Mouse (Mus musculus) limb, embryonic 10.5 days (tissue): ENCODE measurements around the gene Trappc6a. TPM values are rescaled to one million over a fixed set of nuclear protein-coding genes. Genes with fewer than 3 reads are reported as not detected.

Source experiments
- DNase-seq: peaks from one replicate; pipeline ENCODE4 v3.0.0-alpha.2; 2017; ENCODE audit warnings: low spot score
- H3K27ac ChIP-seq: fragments of 300-500 bp; sonication (generic); 2 replicates; pipeline ENCODE4 v1.5.1; 2016; ENCODE audit warnings: mild to moderate bottlenecking
- H3K27me3 ChIP-seq: fragments of 300-500 bp; sonication (generic); 2 replicates; pipeline ENCODE4 v1.6.1; 2016; ENCODE audit warnings: low read depth, mild to moderate bottlenecking; ENCODE audit not compliant: poor library complexity, severe bottlenecking
- H3K36me3 ChIP-seq: fragments of 300-500 bp; sonication (generic); 2 replicates; pipeline ENCODE4 v1.6.1; 2016; ENCODE audit warnings: mild to moderate bottlenecking, moderate library complexity
- H3K4me1 ChIP-seq: fragments of 300-500 bp; sonication (generic); 2 replicates; pipeline ENCODE4 v1.6.1; 2016
- H3K4me3 ChIP-seq: fragments of 300-500 bp; sonication (generic); 2 replicates; pipeline ENCODE4 v1.5.1; 2016; ENCODE audit warnings: mild to moderate bottlenecking, moderate library complexity
- H3K9me3 ChIP-seq: fragments of 300-500 bp; sonication (generic); replicated peaks from 2 replicates; pipeline ENCODE4 v1.6.1; 2016; ENCODE audit warnings: mild to moderate bottlenecking
- WGBS: fragments of 180-500 bp; shearing (Covaris S2); methylation state at CpG from one replicate; pipeline ENCODE4 v1.1.7; 2016; 5-methylcytosine and 5-hydroxymethylcytosine counted together
- polyA plus RNA-seq: library from polyadenylated mRNA; unstranded; fragments of >200 nt; fragmentation: Nextera tagmentation; extraction: Ambion mirVana; gene quantifications from 2 replicates; pipeline ENCODE4 v1.2.1, GENCODE M21; 2016

Gene Trappc6a
- polyA plus RNA-seq, 1 experiment from 2014 or later = 90.5 TPM

DNA sequence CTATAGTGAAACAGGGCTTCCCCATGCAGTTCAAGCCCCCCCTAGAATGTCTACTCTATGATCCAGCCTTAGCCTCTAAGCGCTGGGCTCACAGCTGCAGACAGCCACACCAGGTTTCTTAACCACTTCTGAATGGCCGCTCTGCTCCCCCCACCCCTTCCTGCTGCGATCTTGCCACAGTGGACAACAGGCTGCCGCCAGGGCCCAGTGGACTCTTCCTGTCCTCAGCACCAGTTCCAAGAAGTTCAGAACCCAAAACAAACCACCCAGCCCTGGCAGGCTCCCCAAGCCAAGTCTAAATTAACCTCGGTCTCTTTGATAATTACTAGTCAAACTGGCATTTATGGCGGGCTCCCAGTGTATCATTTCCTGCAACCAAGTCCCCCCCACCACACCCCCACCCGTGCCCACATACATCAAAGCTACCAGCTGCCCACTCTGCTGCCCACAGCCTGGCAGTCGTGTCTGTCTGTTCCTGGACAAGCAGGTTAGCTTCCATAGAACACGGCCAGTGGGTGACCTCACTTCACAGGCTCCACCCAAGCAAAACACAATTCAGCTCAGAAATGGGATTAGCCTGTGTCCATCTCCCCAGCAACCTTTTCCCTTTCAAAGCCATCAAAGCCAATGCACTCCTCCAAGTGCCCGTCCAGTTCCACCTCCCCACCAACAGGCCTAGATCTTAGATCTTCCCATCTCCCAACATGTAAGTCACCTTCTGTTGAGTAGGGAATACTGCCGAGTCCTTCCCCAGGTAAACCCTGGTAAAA lies 52.5 kb downstream of the Trappc6a start:
- Histone ChIP-seq H3K9me3 (no peaks in the 10 kb centered on the region; the same call in 1 of the 2 replicates), H3K4me3 (peak overlapping the region; percentile 84), H3K27me3 (no peaks in the 10 kb centered on the region), H3K27ac (peak overlapping the region; percentile 96; the same call in 1 of the 2 replicates), H3K4me1 (peaks cover 40% of the 10 kb centered on the region), H3K36me3 (peaks cover 52% of the 10 kb centered on the region)
- no peak for DNase-seq
- WGBS = 29% methylated on average over 11 of the region's 11 CpGs

DNA sequence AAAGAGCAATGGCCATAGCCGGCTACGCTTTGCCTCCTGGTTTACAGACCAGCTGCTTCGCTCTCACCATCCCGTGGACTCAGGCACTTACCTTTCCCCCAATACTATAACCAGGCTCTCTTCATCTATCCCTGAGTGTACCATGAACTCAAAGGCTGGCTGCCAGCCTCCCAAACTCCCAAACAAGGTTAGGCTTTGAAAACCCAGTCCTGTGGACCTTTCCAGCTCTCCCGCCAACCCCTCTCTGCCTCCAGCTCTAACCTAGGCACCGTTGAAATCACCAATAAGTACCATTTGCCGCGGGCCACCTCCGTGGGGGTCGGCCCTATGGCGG lies 53.2 kb downstream of the Trappc6a start:
- DNase-seq = no peak
- peak overlapping the region; percentile 96 for H3K27ac ChIP-seq
- no peaks in the 10 kb centered on the region for H3K27me3 ChIP-seq
- H3K36me3 ChIP-seq = peaks cover 51% of the 10 kb centered on the region
- 1% methylated on average over 11 of the region's 11 CpGs for WGBS
- peak overlapping the region; percentile 84 for H3K4me3 ChIP-seq
- H3K9me3 ChIP-seq = no peaks in the 10 kb centered on the region; the same call in 1 of the 2 replicates
- H3K4me1 ChIP-seq = peaks cover 40% of the 10 kb centered on the region

DNA sequence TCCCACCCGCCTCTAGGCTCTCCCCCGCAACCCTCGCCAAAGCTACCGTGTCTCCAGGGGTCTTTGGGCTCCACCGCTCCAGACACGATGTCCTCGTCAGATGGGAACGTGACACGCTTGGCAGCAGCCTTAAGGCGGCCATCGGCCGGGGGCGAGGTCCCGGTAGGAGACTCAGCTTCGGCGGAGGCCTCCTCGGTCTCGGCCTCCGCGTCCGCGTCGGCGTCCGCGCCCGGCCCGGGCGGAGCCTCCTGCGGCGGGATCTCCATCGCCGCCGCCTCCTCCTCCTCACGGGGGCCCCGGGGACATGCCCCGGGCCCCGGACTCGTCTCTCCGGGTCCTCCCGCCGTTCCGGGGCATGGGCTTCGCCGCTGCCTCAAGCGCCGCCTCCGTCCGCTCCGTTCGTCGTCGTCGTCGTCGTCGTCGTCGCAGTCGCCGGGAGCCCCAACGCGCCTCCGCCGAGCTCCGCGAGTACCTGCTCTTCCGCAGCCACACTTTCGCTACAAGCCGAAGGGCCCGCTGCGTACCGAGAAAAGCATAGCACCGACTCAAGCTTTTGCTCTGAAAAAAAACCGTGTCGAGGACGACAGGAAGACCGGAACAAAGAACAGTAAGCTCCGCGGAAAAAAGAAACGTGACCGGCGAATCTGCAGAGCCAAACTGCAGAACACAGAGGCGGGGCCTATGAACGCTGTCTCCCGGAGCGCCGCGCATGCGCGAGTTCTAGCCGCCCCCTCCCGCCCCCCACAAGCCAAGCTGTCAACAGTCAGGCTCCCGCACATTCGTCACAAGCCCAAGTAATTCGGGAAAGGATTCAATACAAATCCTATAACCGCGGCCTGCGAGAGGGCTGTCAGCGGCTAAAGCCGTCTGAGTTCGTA lies 53.8 kb downstream of the Trappc6a start:
- Histone ChIP-seq H3K9me3 (no peaks in the 10 kb centered on the region; the same call in 1 of the 2 replicates), H3K4me1 (peaks cover 40% of the 10 kb centered on the region), H3K27ac (peak overlapping the region; percentile 96), H3K27me3 (no peaks in the 10 kb centered on the region), H3K4me3 (peak overlapping the region; percentile 84), H3K36me3 (peaks cover 50% of the 10 kb centered on the region)
- peak; percentile 97 for DNase-seq
- under 1% methylated on average over 102 of the region's 102 CpGs for WGBS

DNA sequence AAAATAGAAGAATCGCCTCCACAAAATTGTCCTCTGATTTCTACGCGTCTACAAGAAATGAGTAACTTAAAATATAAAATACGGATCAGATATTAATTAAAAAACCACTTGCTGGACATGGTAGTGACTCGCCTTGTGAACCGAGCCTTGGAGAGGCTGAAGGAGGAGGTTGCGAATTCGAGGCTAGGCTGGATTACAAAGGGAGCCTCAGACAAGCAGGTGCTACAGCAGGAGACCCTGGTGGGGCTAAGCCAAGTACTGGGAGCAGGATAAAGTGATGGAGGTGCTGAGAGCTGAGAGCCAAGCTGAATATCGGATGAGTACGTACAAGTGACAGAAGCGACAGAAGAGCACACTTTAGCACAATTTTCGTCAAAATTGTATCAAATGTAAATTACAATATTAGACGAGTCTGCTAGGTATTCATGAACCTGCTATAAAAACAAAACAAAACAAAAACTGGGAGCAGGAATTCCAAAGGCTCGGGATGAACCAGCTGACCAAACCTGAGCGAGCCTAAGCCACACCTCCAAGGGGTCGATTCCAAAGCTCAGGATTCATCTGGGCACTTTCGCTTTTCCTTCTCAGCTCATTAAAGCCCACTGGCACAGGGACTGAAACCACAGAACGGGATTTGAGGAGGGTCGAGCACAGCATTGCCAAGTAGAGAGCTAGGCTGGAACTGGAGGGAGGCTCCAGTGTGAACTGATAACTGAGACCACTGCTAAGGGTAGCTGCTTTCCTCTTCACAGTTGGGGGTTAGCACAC lies 54.6 kb downstream of the Trappc6a start, which contains the start of gene Ppp1r37:
Gene Ppp1r37, minus strand, starts transcription at position 434 of the 768 bp plus-strand sequence.
- no peaks in the 10 kb centered on the region; the same call in 1 of the 2 replicates for H3K9me3 ChIP-seq
- no peaks in the 10 kb centered on the region for H3K27me3 ChIP-seq
- peaks cover 40% of the 10 kb centered on the region for H3K4me1 ChIP-seq
- H3K27ac ChIP-seq = peak within 1 kb of the TSS; percentile 96
- peak; percentile 45 for DNase-seq
- peaks cover 49% of the 10 kb centered on the region for H3K36me3 ChIP-seq
- peak within 1 kb of the TSS; percentile 84 for H3K4me3 ChIP-seq
- 3% methylated on average over 19 of the region's 19 CpGs for WGBS

GRCm38 (mm10) chr7:19563884-19564283 lies 55.7 kb downstream of the Trappc6a start:
- DNase-seq = no peak
- WGBS = 92% methylated on average over 3 of the region's 3 CpGs
- Histone ChIP-seq H3K27ac (no peak overlapping the region), H3K4me1 (peaks cover 35% of the 10 kb centered on the region), H3K4me3 (peak overlapping the region; percentile 84; the same call in 1 of the 2 replicates), H3K9me3 (no peaks in the 10 kb centered on the region; the same call in 1 of the 2 replicates), H3K27me3 (no peaks in the 10 kb centered on the region), H3K36me3 (peaks cover 49% of the 10 kb centered on the region)

DNA sequence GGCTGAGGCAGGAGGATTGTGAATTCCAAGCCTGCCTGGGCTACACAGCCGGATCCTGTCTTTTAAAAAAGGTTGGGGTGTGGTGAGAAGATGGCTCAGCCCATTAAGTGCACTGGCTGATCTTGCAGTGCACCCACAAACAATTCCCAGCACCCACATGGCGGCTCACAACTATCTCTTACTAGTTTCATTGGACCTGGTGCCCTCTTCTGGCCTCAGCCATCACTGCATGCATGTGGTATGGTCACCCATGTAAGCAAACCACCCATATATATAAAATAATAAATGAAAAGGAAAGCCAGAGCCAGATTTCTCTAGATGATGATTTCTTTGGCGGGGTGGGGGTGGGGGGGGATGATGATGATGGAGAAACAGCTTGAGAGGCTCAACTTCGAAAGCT lies 56.3 kb downstream of the Trappc6a start:
- no peak overlapping the region for H3K4me3 ChIP-seq
- peaks cover 54% of the 10 kb centered on the region for H3K36me3 ChIP-seq
- no peak overlapping the region for H3K27ac ChIP-seq
- DNase-seq = no peak
- no peaks in the 10 kb centered on the region; the same call in 1 of the 2 replicates for H3K9me3 ChIP-seq
- no peaks in the 10 kb centered on the region for H3K27me3 ChIP-seq
- 94% methylated on average over 4 of the region's 4 CpGs for WGBS
- H3K4me1 ChIP-seq = peaks cover 29% of the 10 kb centered on the region

Other genes with a start within 250 kb of the Trappc6a start
- 68.1 and 75.7 TPM in 2 replicates for gene Vasp, start 236.6 kb upstream of the Trappc6a start, polyA plus RNA-seq
- gene Ppm1n, start 228.3 kb upstream of the Trappc6a start, polyA plus RNA-seq = 0.16 and 0.39 TPM in 2 replicates
- 5.5 and 5.6 TPM in 2 replicates for gene Rtn2, start 225.8 kb upstream of the Trappc6a start, polyA plus RNA-seq
- gene Fosb, start 198.3 kb upstream of the Trappc6a start, polyA plus RNA-seq = 0.04 and 0.11 TPM in 2 replicates
- gene Ercc1, start 163.6 kb upstream of the Trappc6a start, polyA plus RNA-seq = 97.8 and 101 TPM in 2 replicates
- 28.3 and 31.4 TPM in 2 replicates for gene Cd3eap, start 148.9 kb upstream of the Trappc6a start, polyA plus RNA-seq
- gene Ppp1r13l, start 148.6 kb upstream of the Trappc6a start, polyA plus RNA-seq = 6.5 and 7.0 TPM in 2 replicates
- gene Ercc2, start 126.4 kb upstream of the Trappc6a start, polyA plus RNA-seq = 25.6 and 26.6 TPM in 2 replicates
- 3.3 and 4.4 TPM in 2 replicates for gene Klc3, start 104.3 kb upstream of the Trappc6a start, polyA plus RNA-seq
- gene Ckm, start 103.6 kb upstream of the Trappc6a start, polyA plus RNA-seq = not detected in 2 replicates
- 7.6 and 8.0 TPM in 2 replicates for gene Mark4, start 49.6 kb upstream of the Trappc6a start, polyA plus RNA-seq
- 1.2 and 1.7 TPM in 2 replicates for gene Exoc3l2, start 45.1 kb upstream of the Trappc6a start, polyA plus RNA-seq
- gene Bloc1s3, start within 50 bp of the Trappc6a start, polyA plus RNA-seq = 2.3 and 2.4 TPM in 2 replicates
- 0.10 and 0.11 TPM in 2 replicates for gene Nkpd1, start 9.4 kb downstream of the Trappc6a start, polyA plus RNA-seq
- 25.9 and 27.2 TPM in 2 replicates for gene Ppp1r37, start 54.7 kb downstream of the Trappc6a start, polyA plus RNA-seq
- gene Zfp296, start 68.9 kb downstream of the Trappc6a start, polyA plus RNA-seq = 0.71 and 0.93 TPM in 2 replicates
- gene Gemin7, start 69.2 kb downstream of the Trappc6a start, polyA plus RNA-seq = 196 and 201 TPM in 2 replicates
- 59.0 and 63.4 TPM in 2 replicates for gene Clasrp, start 96.1 kb downstream of the Trappc6a start, polyA plus RNA-seq
- 3.8 and 4.2 TPM in 2 replicates for gene Relb, start 121.0 kb downstream of the Trappc6a start, polyA plus RNA-seq
- 84.5 and 86.3 TPM in 2 replicates for gene Clptm1, start 156.6 kb downstream of the Trappc6a start, polyA plus RNA-seq
- gene Apoc2, start 169.5 kb downstream of the Trappc6a start, polyA plus RNA-seq = 0.28 TPM in 1 of 2 replicates, not detected in the other
- not detected in 2 replicates for gene Gm44805, start 173.0 kb downstream of the Trappc6a start, polyA plus RNA-seq
- gene Apoc4, start 173.1 kb downstream of the Trappc6a start, polyA plus RNA-seq = 0.06 TPM in 1 of 2 replicates, not detected in the other
- 3.0 and 4.8 TPM in 2 replicates for gene Apoc1, start 184.3 kb downstream of the Trappc6a start, polyA plus RNA-seq
- gene Apoe, start 190.8 kb downstream of the Trappc6a start, polyA plus RNA-seq = 63.0 and 83.6 TPM in 2 replicates
- 244 and 285 TPM in 2 replicates for gene Tomm40, start 207.0 kb downstream of the Trappc6a start, polyA plus RNA-seq
- 78.1 and 87.9 TPM in 2 replicates for gene Nectin2, start 242.1 kb downstream of the Trappc6a start, polyA plus RNA-seq